Mouse (Mus musculus): ENCODE measurements around the gene Pcbd2.

Pcbd2 gene

GRCm38 (mm10) chr13:55727120-55727838 is at the start of gene Pcbd2:
Gene Pcbd2, plus strand, starts transcription at chr13:55727368.
- POLR2A ChIA-PET = interaction anchor here (0.5 to 6.1 kb wide), 46 partner anchors 9 to 475 kb away, joined by 3 to 39 read pairs (median 4); partner anchors contain the start of genes B230219D22Rik (in 4 of the 4), Txndc15 (in 2 of the 4) and Caml (in 1 of the 4)
- CTCF ChIA-PET = interaction anchor here (0.5 to 2.8 kb wide), 35 partner anchors 9 to 1029 kb away, joined by 3 to 9 read pairs (median 4); partner anchors contain the start of genes Txndc15 (in 3 of the 4), B230219D22Rik (in 1 of the 4), B4galt7 (in 1 of the 4) and Caml (in 1 of the 4)

DNA sequence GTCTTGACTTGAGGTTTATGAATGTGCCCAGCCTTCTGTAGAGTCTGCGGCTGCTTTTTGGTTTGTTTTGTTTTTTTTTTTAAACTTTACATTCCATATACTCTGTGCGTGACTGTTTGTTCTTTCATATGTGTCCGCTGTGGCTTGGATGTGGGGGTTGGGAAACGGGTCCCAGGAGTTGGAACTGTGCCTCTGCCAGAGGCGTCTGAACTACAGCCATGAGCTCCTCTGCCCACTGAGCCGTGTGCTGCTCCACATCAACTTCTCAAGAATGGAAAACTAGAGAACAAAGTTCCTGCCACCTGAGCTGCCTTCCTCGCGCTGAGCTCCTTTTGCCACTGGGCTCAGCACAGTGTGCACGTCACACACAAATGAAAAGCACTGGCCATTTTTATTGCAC is 45.0 kb upstream of the Pcbd2 start:
- POLR2A ChIA-PET = interaction anchor here in 3 of 4 experiments (0.8 to 4.0 kb wide), 13 partner anchors 8 to 82 kb away, joined by 3 to 44 read pairs (median 4); partner anchors contain the start of genes B230219D22Rik (in 2 of the 3), Pcbd2 (in 1 of the 3) and Txndc15 (in 1 of the 3)
- CTCF ChIA-PET = interaction anchor here in 2 of 4 experiments (0.9 to 1.1 kb wide), 2 partner anchors 42 to 61 kb away, joined by 3 to 5 read pairs; no protein-coding TSS in a partner anchor

- CTCF ChIA-PET = interaction anchor here in 3 of 4 experiments (0.5 to 1.8 kb wide), 5 partner anchors 15 to 395 kb away, joined by 3 to 9 read pairs (median 4); no protein-coding TSS in a partner anchor
- POLR2A ChIA-PET = interaction anchor here in 3 of 4 experiments (0.6 to 4.0 kb wide), 14 partner anchors 9 to 444 kb away, joined by 3 to 44 read pairs (median 4); partner anchors contain the start of genes B230219D22Rik (in 3 of the 3), Pcbd2 (in 1 of the 3) and Txndc15 (in 1 of the 3)
These were observed 43.6 kb upstream of the Pcbd2 start for GRCm38 (mm10) chr13:55683581-55683980.

DNA sequence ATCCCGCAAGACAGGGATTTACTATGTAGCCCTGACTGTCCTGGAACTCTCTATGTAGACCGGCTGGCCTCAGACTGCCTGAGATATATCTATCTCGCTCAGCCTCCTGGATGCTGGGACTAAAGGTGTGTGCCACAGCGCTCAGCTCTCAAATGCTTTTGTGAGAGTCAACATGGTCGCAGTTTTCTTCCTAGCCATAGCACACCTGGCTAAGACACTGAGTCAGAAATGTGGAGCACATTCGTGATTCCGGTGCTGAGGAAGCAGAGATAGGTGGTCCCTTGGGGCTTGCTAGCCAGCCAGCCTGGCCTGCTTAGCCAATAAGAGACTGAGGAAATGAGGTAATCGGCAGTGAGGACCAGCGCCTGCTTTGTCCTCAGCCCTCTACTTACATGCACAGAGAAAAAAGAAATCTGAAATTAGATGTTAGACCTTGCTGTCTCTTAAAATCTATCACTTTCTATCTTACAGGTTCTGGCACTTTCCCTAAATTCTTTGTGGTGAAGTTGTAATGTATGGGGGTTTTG is 41.0 kb upstream of the Pcbd2 start:
- ChIA-PET POLR2A (interaction anchor here in 3 of 4 experiments (0.6 to 1.8 kb wide), 7 partner anchors 10 to 773 kb away, joined by 3 to 5 read pairs (median 4); partner anchors contain the start of gene Caml (in 2 of the 3)), CTCF (interaction anchor here in 2 of 4 experiments (0.6 to 1.9 kb wide), 5 partner anchors 30 to 375 kb away, joined by 3 to 12 read pairs (median 4); no protein-coding TSS in a partner anchor)

- POLR2A ChIA-PET = interaction anchor here in 3 of 4 experiments (0.6 to 1.8 kb wide), 5 partner anchors 10 to 1010 kb away, joined by 3 to 5 read pairs (median 3); no protein-coding TSS in a partner anchor
- CTCF ChIA-PET = interaction anchor here in 2 of 4 experiments (0.7 to 1.9 kb wide), 4 partner anchors 20 to 208 kb away, joined by 3 to 4 read pairs (median 4); no protein-coding TSS in a partner anchor
These were observed 39.1 kb upstream of the Pcbd2 start for GRCm38 (mm10) chr13:55687927-55688602.

- CTCF ChIA-PET = interaction anchor here in 3 of 4 experiments (0.5 to 1.2 kb wide), 10 partner anchors 21 to 508 kb away, joined by 3 to 4 read pairs (median 3); partner anchors contain the start of genes Ddx46 (in 1 of the 3) and Pcbd2 (in 1 of the 3)
These were observed 34.5 kb upstream of the Pcbd2 start, which contains the start of gene B230219D22Rik for GRCm38 (mm10) chr13:55692535-55693242. Gene B230219D22Rik, plus strand, starts transcription at chr13:55693124.

DNA sequence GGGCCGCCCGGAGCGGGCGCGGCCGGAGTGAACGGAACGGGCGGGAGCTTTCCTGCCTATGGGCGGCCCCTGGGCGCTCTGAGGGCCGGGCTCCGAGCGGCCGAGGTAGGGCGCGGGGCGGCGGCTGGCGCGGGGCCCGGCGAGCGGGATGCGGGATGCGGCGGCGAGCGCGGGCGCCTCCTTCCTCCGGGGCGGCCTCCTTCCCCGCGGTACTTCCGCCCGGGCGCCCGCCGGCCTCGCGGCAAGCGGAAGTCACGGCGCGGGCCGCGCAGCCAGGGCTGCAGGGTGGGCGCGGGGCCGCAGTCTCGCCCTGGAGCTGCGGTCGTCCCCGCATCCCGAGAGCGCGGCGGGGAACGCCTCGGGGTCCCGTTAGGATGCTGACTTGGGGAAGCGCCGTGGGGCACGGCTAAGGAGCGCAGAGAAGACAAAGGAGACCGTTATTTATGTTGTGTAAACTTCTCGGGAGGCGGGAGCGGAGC is 33.9 kb upstream of the Pcbd2 start:
- ChIA-PET POLR2A (interaction anchor here (0.5 to 4.0 kb wide), 92 partner anchors 8 to 921 kb away, joined by 3 to 53 read pairs (median 4); partner anchors contain the start of genes Pcbd2 (in 4 of the 4), Caml (in 3 of the 4), Txndc15 (in 3 of the 4) and B4galt7 (in 2 of the 4)), CTCF (interaction anchor here in 2 of 4 experiments (0.5 to 1.2 kb wide), 8 partner anchors 15 to 507 kb away, joined by 3 to 4 read pairs (median 4); partner anchors contain the start of genes Ddx46 (in 1 of the 2) and Pcbd2 (in 1 of the 2))

More at GRCm38 (mm10) chr13:55692535-55693242, 34.5 kb upstream of the Pcbd2 start, which contains the start of gene B230219D22Rik:
- POLR2A ChIA-PET = interaction anchor here (0.5 to 4.0 kb wide), 99 partner anchors 9 to 921 kb away, joined by 3 to 53 read pairs (median 4); partner anchors contain the start of genes Pcbd2 (in 4 of the 4), Caml (in 3 of the 4), Txndc15 (in 3 of the 4) and B4galt7 (in 2 of the 4)

- CTCF ChIA-PET = no interaction called here
These were observed 33.1 kb upstream of the Pcbd2 start for GRCm38 (mm10) chr13:55694110-55694509.

GRCm38 (mm10) chr13:55695989-55696388 is 31.2 kb upstream of the Pcbd2 start:
- ChIA-PET CTCF (interaction anchor here in 1 of 4 experiments (0.6 kb wide), 1 partner anchor 31 kb away, joined by 3 read pairs; no protein-coding TSS in a partner anchor), POLR2A (interaction anchor here in 2 of 4 experiments (0.6 to 4.0 kb wide), 8 partner anchors 7 to 730 kb away, joined by 3 to 34 read pairs (median 4); partner anchors contain the start of genes Gm3045 (in 1 of the 2), Pcbd2 (in 1 of the 2) and Txndc15 (in 1 of the 2))

More at GRCm38 (mm10) chr13:55694110-55694509, 33.1 kb upstream of the Pcbd2 start:
- POLR2A ChIA-PET = interaction anchor here (0.6 to 4.0 kb wide), 30 partner anchors 9 to 461 kb away, joined by 3 to 53 read pairs (median 6); partner anchors contain the start of genes Caml (in 2 of the 4), Pcbd2 (in 2 of the 4), Txndc15 (in 2 of the 4) and Ddx46 (in 1 of the 4)

- POLR2A ChIA-PET = interaction anchor here in 3 of 4 experiments (0.9 to 5.1 kb wide), 10 partner anchors 9 to 69 kb away, joined by 3 to 53 read pairs (median 4); partner anchors contain the start of genes B230219D22Rik (in 2 of the 3), Txndc15 (in 2 of the 3) and Ddx46 (in 1 of the 3)
- CTCF ChIA-PET = interaction anchor here in 2 of 4 experiments (0.6 to 0.9 kb wide), 3 partner anchors 14 to 850 kb away, joined by 3 to 7 read pairs (median 4); no protein-coding TSS in a partner anchor
These were observed 22.9 kb upstream of the Pcbd2 start for GRCm38 (mm10) chr13:55704301-55704700.

- CTCF ChIA-PET = interaction anchor here in 3 of 4 experiments (0.6 to 1.2 kb wide), 6 partner anchors 14 to 316 kb away, joined by 3 to 5 read pairs (median 4); partner anchors contain the start of genes B230219D22Rik (in 1 of the 3) and Pcbd2 (in 1 of the 3)
These were observed 14.3 kb upstream of the Pcbd2 start for GRCm38 (mm10) chr13:55712846-55713245.

GRCm38 (mm10) chr13:55714501-55715166 is 12.5 kb upstream of the Pcbd2 start, which contains the start of gene Txndc15:
Gene Txndc15, plus strand, starts transcription at chr13:55714650.
- ChIA-PET POLR2A (interaction anchor here (0.6 to 4.3 kb wide), 29 partner anchors 9 to 764 kb away, joined by 3 to 39 read pairs (median 4); partner anchors contain the start of genes B230219D22Rik (in 3 of the 4), Pcbd2 (in 3 of the 4) and Caml (in 1 of the 4)), CTCF (interaction anchor here in 3 of 4 experiments (0.7 to 1.9 kb wide), 4 partner anchors 13 to 88 kb away, joined by 3 to 4 read pairs (median 4); partner anchors contain the start of gene Pcbd2 (in 3 of the 3))

More at GRCm38 (mm10) chr13:55712846-55713245, 14.3 kb upstream of the Pcbd2 start:
- POLR2A ChIA-PET = interaction anchor here in 2 of 4 experiments (0.5 to 4.3 kb wide), 14 partner anchors 8 to 90 kb away, joined by 3 to 39 read pairs (median 6); partner anchors contain the start of genes B230219D22Rik (in 2 of the 2), Pcbd2 (in 2 of the 2), Caml (in 1 of the 2) and Ddx46 (in 1 of the 2)

- CTCF ChIA-PET = interaction anchor here in 3 of 4 experiments (1.3 to 1.9 kb wide), 3 partner anchors 12 to 13 kb away, joined by 3 to 4 read pairs (median 4); partner anchors contain the start of gene Pcbd2 (in 3 of the 3)
These were observed 12.0 kb upstream of the Pcbd2 start for GRCm38 (mm10) chr13:55715167-55715512.

GRCm38 (mm10) chr13:55715908-55716510 is 11.2 kb upstream of the Pcbd2 start:
- POLR2A ChIA-PET = interaction anchor here in 2 of 4 experiments (0.9 to 3.1 kb wide), 4 partner anchors 11 to 23 kb away, joined by 3 to 14 read pairs (median 3); partner anchors contain the start of genes B230219D22Rik (in 1 of the 2) and Pcbd2 (in 1 of the 2)
- CTCF ChIA-PET = interaction anchor here in 1 of 4 experiments (0.6 kb wide), 1 partner anchor 30 kb away, joined by 7 read pairs; no protein-coding TSS in a partner anchor

More at GRCm38 (mm10) chr13:55715167-55715512, 12.0 kb upstream of the Pcbd2 start:
- POLR2A ChIA-PET = interaction anchor here (0.6 to 4.3 kb wide), 24 partner anchors 8 to 92 kb away, joined by 3 to 39 read pairs (median 4); partner anchors contain the start of genes B230219D22Rik (in 3 of the 4), Pcbd2 (in 3 of the 4) and Caml (in 1 of the 4)

Measured in embryonic stem cell, embryonic (primary cell).